Mouse (Mus musculus): ENCODE data around the gene Faap24.

Gene Faap24

GRCm38 (mm10) chr7:35396542-35397168 is at the start of gene Faap24, which contains the start of gene Cep89:
Faap24 (minus strand) TSS chr7:35396836.
Cep89 (plus strand) TSS chr7:35397035.
- DNase-seq (ENCODE audit: low spot score) = peak; percentile 88

DNA sequence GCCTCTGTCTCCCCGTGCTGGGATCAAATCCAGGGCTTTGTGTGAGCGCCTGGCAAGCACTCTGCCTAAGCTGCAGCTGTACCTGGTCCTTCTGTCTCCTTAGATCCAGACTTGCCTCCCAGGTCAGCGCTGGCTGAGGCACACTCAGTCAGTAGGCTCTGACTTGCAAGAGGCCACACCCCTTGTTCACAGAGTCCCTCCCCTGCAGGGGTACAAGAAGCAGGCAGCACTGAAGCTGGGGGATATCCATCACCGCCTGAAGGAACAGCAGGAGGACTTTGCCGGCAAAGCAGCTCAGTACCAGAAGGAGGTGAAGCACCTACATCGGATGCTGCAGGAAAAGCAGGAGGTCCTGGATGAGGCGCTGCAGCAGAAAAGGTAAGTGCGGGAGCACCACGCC is 38.6 kb upstream of the Faap24 start:
- DNase-seq (ENCODE audit: low spot score) = no peak

DNA sequence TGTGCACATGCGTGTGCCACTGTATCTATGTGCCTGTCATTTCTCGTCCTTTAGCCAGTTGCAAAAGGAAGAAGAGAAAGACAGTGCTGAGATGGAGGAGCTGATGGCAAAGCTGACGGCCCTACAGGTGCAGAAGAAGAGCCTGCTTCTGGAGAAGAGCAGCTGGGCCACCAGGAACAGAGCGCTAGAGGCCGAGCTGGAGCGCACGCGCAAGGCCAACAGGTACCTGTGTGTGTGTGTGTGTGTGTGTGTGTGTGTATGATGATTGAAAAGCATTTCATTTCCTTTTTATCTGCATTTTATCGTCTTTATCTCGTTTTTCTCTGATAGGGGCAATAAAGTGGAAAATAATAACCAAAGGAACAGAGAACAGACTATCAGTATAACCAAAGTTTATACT is 31.5 kb upstream of the Faap24 start:
- no peak for DNase-seq (ENCODE audit: low spot score)

- DNase-seq (ENCODE audit: low spot score) = no peak
These were observed 26.4 kb upstream of the Faap24 start for GRCm38 (mm10) chr7:35423071-35423470.

DNA sequence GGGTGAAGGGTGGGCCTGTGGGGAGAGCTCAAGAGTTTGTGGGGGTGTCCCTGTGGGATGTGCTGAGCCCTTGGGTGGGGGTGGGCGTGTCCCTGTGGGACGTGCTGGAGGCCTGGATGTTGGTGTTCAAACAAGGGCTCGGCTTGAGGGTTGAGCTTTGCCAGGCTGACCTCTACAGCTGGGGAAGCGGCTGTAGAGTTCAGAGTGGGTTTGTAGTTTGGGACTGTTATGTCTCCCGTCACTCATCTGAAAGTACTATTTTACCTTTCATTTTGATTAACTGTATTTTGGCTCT is 20.0 kb upstream of the Faap24 start:
- DNase-seq (ENCODE audit: low spot score) = no peak

DNA sequence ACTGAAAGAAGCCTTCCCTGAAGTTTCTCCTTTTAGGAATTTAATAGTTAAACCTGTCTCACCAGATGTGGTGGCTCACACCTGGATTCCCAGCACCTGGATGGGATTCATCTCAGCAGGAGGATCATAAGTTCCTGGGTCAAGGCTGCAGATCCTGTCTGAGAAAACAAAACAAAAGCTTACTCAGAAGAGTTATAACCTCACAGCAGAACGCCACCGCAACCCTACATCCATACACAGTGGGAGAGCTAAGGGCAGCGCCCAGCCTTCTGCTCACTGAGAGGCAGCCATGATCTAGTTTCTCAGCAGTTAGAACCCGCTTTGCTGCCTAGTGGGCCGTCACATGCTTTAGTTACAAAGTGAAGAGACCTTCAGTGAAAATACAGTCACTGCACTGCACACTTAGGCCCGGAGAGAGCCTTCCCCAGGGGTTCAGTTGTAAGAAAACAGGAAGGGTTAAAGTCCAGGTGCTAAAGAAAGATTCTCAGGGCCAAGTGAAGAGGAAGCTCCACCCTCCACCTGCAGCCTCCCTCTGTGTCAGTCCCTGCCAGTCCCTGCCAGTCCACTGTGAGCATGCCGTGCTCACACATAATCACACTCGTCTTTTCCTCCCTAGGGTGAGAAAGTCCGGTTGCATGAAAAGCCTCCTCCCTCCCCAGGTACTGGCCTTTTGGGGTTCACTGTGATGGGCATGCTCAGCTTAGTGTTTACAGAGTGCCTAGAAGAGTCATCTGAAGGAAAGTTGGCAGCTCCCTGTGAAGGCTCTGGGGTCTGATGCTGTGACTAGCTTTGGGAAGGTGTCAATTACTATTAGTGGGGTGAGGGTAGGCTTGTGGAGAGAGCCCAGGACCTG is 19.4 kb upstream of the Faap24 start:
- DNase-seq (ENCODE audit: low spot score) = no peak

DNA sequence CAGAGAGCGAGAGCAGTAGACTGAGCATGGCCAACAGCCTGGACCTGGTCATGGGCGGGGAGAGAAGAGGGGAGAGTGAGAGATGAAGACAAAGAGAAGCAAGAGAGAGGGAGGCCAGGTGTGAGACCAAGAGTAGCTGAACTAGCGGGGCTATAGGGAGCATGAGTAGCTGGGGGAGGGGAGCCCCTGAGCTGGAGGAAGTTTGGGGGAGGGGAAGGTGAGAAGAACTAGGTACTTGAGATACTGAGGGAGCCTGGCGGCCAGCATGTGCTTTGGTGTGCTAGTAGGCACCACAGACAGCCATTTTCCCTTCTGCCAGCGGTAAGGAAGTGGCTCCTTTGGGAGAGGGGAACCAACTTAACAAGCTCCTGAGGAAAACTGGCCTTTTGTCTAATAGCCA is 18.6 kb upstream of the Faap24 start:
- no peak for DNase-seq (ENCODE audit: low spot score)

DNA sequence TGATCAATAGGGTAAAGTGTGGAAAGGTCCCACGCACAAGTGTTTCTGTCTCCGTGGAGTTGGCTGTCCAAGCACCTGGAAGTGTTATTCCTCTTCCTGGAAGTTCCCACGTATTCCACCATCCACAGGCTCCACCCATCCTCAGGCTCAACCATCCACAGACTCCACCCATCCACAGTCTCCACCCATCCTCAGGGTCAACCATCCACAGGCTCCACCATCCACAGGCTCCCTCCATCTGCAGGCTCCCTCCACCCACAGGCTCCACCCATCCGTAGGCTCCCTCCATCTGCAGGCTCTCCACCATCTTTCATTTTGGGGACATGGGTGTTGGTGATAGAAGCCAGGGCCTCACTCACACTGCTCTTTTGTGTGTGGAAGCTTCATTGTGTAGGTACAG is 4.5 kb upstream of the Faap24 start:
- DNase-seq (ENCODE audit: low spot score) = no peak

GRCm38 (mm10) chr7:35395734-35396456 is 741 bp downstream of the Faap24 start:
- no peak for DNase-seq (ENCODE audit: low spot score)

- no peak for DNase-seq (ENCODE audit: low spot score)
These were observed 3.7 kb downstream of the Faap24 start for GRCm38 (mm10) chr7:35392935-35393334.

GRCm38 (mm10) chr7:35388694-35389093 is 7.9 kb downstream of the Faap24 start:
- no peak for DNase-seq (ENCODE audit: low spot score)

- DNase-seq (ENCODE audit: low spot score) = no peak
These were observed 10.1 kb downstream of the Faap24 start for GRCm38 (mm10) chr7:35386525-35386952.

DNA sequence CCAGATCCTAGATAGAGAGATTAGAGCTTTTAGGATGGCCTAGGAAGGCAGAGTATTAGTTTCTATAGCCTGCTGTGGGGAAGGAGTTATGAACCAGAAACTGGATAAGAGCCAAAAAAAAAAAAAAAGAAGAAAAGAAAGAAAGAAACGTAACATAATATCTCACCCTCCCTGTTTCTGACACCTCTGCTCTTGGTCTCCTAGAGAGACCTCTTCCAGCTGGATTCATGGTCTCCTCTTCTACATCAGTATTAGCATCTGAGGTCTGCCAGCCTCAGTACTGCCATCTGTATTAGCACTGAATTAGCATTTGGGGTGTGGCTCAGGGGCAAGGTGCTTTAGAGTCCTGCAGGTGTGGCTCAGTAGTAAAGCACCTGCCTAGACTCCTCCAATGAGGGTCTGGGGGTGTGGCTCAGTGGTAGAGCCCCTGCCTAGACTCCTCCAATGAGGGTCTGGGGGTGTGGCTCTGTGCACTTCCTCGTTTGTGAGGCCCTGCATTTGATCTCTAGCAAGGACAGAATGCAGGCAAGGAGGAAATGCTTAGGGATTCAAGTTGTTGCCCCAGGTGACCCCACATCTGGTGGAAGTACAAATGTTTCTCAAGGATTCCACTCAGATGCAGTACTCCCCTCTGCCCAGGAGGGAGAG is 13.8 kb downstream of the Faap24 start:
- DNase-seq (ENCODE audit: low spot score) = no peak

DNA sequence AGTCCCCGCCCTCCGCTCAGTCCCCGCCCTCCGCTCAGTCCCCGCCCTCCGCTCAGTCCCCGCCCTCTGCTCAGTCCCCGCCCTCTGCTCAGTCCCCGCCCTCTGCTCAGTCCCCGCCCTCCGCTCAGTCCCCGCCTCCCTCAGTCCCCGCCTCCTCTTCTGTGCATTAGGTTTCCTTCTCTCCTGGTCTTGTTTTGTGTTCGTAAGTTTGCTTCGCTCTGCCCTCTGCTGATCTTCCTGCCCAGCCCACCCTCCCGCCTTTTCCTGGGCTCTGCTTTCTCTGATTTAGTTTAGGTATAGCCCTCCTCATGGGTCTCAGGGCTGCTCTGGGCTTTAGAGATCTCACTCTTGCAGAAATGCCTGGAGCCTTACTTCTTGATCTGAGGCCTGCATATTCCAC is 14.8 kb downstream of the Faap24 start:
- DNase-seq (ENCODE audit: low spot score) = no peak

DNA sequence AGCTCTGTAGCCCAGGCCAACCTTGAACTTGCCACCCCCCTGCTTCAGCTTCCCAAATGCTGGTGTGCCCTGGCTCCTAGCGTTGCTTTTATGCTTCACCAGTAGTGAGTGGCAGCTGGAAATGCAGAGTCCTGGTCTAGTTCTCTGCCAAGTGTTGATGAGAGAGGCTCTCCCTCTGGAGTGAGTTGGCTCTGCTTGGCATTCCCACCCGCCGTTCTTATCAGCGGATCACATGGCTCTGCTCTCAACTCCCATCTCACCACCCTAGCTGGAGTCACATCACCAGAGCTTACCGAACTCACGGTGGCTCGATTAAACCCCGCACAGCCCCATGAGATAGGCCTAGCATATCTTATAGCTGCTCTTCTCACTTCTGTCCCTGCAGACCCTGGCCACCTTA is 16.3 kb downstream of the Faap24 start:
- no peak for DNase-seq (ENCODE audit: low spot score)

GRCm38 (mm10) chr7:35379492-35380119 is 17.0 kb downstream of the Faap24 start:
- DNase-seq (ENCODE audit: low spot score) = no peak

- no peak for DNase-seq (ENCODE audit: low spot score)
These were observed 20.0 kb downstream of the Faap24 start for GRCm38 (mm10) chr7:35376623-35377022.

- no peak for DNase-seq (ENCODE audit: low spot score)
These were observed 22.4 kb downstream of the Faap24 start for GRCm38 (mm10) chr7:35374265-35374664.

DNA sequence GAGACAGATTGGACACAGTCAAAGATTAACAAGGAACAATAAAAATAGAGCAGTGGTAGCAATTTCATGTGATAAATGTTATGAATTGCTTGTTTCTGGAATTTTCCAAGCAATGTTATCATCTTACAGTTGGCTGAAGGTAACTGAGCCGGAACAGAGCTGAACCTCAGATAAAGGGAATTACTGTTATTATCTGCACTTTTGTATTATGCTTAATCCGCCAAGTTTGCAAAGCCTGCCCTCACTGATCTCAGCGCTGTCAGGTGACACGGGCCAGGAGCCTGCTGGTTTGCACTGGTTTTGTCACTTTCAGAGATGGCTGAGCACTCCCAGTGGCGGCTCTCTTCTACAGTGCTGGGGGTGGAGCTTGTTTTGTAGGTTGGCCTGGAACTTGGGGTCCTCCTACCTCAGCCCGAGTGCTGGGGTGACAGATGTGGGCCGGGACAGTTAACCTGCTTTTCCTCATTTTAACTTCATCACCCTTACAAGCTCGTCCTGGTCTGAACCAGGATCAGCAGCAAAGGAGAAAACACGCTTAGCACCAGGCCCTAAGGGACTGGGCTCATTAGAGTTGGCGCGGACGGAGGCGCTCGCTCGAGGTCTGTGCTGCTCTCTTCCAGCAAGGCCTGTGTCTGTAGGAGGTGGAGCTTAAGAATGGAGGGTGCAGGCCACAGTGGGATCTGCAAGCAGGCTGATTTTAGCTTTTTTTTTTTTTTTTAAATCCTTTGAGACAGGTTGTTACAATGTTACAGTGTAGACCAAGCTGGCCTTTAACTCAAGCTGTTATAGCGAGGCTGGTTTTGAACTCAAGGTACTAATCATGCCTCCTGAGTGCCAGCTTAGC is 23.3 kb downstream of the Faap24 start:
- no peak for DNase-seq (ENCODE audit: low spot score)

DNA sequence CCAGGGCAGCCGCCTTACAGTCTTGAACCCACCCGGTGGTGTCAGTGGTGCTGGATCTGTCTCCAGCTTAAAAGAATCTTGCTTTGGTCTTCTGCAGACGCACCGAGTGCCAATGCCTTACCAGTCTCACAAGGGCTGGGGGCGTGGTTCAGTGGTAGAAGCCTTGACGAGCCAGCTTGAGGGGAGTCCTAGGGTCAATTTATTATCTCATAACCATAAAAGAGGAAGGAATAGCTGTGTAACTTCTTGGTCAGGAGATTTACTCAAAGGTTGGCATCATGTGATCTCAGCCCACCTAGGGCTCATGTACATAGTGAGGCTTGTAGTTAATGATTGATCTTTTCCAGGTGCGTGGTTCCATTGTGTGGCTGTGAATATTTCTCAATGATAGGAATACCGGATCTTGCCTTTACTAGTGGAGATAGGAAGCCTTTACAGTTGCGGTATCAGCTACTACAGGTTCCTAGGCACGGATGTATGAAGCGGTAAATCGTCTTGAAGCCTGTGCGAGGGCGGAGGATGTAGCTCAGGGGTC is 24.1 kb downstream of the Faap24 start:
- no peak for DNase-seq (ENCODE audit: low spot score)

DNA sequence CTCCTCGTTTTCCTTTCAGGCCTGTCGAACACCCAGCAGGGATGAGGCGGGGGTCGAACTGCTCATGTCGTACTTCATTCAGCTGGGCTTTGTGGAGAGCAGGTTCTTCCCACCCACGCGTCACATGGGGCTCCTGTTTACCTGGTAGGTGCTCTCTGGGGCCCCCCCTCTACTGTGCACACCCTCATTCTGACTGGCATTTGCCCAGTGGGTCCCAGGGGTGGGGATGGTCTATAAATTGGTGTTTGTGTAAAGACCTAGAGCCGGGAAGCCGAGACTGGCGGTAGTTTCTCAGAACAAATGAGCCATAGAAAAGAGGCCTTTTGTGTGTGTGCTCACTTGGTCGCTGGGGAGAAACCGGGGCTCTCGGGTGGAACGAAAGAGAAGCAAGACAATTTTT is 25.5 kb downstream of the Faap24 start:
- no peak for DNase-seq (ENCODE audit: low spot score)
